Mouse (Mus musculus): ENCODE measurements around the gene Mast4.

Gene Mast4

DNA sequence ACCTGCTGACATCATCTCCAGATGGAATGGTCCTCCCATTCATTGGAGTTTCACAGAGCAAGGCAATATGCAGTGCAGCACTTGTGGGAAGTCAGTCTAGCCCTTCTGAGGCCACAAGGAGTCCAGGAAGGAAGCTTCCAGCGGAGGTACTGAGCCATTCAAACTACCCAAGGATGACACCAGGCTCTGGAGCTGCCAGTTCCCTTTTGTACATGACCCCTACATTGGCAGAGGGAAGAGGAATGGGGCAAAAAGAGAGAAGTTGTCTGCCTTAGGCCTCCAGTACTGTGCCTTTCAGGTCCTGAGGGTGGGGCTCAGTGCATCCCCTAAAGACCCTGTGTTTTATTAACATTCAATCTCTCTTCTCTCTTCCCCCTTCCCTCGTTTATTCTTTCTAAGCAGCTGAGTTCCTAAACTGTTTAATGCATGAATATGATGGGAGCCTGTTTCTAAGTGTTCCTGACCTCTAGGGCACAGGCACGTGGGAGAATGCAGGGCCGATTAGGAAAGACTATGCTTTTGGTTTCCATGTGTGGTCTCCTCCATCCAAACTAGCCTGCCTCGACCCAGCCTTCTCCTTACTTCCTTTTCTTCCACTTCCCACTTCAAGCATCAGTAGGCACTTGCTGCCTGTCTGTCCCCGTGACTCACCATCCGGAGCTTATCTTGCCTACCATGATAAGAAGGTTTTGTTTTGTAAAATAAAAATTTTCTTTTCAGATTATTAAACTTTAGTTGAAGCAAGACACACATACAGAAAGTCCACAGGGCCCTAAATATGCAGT lies 639.0 kb downstream of the Mast4 start:
- no peak for DNase-seq (ENCODE audit: low read depth, low spot score)

DNA sequence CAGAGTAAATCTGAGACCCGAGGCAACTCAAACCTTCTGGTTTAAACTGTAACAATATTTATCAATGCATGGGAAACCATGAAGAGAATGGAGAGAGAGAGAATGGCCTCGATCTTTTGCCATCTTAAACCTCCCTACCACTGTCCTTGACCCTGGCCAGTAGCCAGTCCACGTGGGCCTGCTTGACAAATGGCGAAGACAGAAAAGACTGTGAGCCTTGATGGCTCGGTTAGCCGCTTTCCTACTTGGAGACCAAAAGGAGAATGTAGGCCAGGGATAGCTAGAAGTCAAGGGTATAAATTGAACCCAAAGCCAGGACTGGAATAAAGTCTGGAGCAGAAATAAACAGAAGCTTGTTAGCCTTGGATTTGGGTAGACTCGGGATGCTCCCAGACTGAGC lies 640.1 kb downstream of the Mast4 start:
- no peak for DNase-seq (ENCODE audit: low read depth, low spot score)

DNA sequence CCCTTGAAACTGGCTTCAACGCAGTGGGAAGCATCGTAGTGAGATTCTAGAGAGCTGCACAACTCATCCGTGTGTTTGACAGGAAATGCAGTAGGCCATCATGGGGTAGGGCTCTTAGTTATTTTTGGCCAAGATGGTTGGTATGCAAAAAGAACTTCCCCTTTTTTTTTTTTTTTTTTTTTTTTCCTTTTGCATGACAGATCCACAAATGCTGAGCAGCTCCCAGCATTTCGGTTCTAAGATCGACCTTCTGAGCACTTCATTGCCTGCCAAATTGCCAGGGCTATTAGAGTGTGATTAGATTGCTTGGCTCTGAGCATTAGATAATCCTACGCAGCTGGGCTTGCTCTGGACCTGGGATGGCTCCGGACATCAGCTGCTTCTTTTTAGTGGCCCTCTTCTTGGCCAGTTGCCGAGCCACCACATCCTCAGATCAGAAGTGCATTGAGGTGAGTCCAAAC lies 640.9 kb downstream of the Mast4 start, which contains the start of gene Cd180:
Cd180 (plus strand) TSS at position 218 of the 461 bp plus-strand sequence.
- no peak for DNase-seq (ENCODE audit: low read depth, low spot score)

DNA sequence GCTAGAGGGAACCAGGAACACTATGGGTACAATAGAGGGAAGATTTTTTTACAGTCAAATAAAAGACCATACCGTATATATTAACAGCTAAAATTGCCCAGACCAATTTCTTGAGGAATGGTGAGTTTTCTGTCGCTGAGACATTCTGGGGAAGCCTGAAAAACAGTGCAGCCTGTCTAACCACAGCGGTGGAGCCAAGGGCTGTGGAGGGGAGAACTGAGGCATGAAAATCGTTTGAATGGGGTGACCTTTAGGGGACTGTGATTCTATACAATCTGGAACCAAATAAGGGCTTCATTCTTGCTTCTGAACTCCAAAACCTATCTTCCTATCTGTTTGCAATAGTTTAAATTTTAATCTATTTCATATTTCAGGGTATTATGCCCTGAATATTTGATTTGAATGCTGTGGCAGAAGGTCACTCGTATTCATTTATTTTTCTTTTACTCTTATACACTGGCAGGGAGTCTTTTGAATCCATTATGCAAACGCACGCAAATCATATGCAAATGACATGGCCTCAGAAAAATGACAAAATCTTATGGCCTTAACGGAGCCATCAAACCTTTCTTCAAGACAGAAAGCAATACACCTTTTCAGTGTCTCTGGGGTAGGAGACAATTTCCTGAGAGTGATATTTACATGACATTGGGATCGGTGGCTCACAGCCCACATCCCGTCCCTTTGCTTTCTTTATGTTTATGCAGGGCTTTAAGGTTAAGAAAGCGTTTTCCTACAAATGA lies 642.7 kb downstream of the Mast4 start:
- DNase-seq (ENCODE audit: low read depth, low spot score): no peak

DNA sequence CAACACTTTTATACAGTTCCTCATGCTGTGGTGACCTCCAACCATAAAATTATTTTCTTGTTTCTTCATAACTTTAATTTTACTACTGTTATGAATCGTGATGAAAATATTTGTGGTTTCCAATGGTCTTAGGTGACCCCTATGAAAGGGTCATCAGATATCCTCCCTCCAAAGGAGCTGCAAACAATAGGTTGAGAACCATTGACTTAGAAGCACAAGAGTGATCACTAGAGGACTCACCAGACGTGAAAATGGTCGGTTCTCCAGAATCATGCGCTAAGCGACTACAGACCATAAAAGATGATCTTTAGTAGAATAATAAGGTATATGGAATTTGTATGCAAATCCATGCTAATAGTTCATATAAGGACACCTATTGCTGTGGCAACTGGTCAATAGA lies 644.1 kb downstream of the Mast4 start:
- no peak for DNase-seq (ENCODE audit: low read depth, low spot score)

DNA sequence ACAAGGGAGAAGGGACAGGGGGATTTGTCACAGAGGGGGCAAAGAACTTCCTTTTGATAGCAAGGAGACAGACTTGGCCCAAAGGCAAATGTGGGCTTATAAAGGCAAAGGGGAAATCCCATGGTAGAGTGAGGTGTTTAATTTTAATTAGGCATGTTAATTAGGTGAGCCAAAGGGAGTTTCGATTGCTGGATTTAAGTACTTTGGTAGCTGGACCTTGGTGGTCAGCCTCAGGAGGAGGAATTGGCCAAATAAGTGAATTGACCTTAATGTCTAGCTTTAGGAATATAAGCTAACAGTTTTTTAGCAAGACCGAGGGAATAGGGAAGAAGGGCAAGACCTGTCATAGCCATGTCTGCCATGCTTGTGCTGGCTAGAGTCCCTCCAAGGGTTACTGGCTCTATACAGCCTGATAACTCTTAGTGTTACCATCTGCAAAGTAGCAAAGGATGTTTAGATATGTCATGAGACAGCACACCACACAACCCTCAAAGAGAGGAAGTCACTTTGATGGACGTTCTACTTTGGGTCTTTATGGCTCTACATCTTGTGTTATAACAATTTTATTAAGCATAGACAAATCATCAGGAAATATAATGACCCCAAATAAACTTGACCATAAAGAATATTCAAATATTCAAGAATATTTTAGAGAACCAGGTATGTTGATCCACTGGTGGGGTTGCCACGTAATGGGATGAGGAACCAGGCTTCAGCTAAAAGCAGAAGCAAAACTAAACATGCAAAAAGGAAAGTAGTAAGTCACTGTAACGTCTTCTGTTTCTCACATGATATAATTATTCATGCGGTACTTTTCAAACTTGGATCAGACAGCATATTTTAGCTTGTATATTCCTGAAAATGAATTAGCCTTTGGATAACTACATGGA lies 644.9 kb downstream of the Mast4 start:
- no peak for DNase-seq (ENCODE audit: low read depth, low spot score)

DNA sequence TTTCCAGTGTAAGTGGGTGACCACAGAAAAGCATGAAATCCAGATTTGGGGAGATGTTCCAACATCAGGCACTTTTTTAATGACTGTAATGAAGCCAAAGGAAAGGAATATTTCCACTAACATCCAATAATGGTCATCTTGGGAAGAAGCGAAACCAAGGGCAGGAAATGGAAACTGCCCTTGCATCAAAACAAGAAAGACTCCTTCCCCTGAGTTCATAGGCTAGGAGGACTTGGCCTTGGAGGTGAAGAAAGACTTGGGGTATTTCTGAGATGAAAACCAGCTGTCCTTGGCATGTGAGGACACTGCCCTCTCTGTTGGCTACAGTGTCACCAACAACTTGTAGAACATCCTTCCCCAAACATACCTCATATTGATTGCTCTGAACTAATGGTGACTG lies 646.2 kb downstream of the Mast4 start:
- DNase-seq (ENCODE audit: low read depth, low spot score): no peak

DNA sequence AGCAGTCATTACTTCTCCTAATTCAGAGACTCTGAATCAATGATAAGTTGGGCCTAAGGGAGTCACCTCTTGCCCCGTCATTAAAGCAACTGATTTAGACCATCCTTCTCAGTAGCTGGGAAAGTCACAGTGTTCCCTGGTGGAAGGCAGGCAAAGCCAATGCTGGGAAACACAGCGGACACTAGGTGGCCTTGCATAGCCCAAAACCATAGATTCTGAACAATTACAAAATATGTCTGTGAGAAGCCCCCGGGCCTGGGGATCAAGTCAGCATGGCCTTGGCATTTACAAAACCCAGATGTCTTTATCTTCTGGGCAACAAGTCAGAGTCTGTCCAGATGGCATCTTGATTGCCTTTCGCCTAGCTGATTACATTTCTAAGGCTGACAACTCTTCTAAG lies 649.4 kb downstream of the Mast4 start:
- no peak for DNase-seq (ENCODE audit: low read depth, low spot score)

Measured in retina, adult 2 months (tissue).